Mouse (Mus musculus) intestine, embryonic 15.5 days (tissue): ENCODE data around the gene Ppp3r2. TPM values are rescaled to one million over a fixed set of nuclear protein-coding genes. Genes with fewer than 3 reads are reported as not detected.

Experiments used
- ATAC-seq: fragments of 200-750 bp; cut with Nextera tagmentation; 2 replicates; pipeline ENCODE4 v1.8.0; 2017; ENCODE audit warnings: moderate TSS enrichment, moderate library complexity
- H3K27ac ChIP-seq: fragments of 300-500 bp; sonication (generic); 2 replicates; pipeline ENCODE4 v1.5.1; 2015; ENCODE audit warnings: mild to moderate bottlenecking, inconsistent platforms
- H3K27me3 ChIP-seq: fragments of 300-500 bp; sonication (generic); replicated peaks from 2 replicates; pipeline ENCODE4 v1.6.1; 2015; ENCODE audit warnings: inconsistent platforms
- H3K36me3 ChIP-seq: fragments of 300-500 bp; sonication (generic); 2 replicates; pipeline ENCODE4 v1.6.1; 2015; ENCODE audit warnings: inconsistent platforms
- H3K4me1 ChIP-seq: fragments of 300-500 bp; sonication (generic); replicated peaks from 2 replicates; pipeline ENCODE4 v1.6.1; 2015; ENCODE audit warnings: inconsistent platforms
- H3K4me2 ChIP-seq: fragments of 300-500 bp; sonication (generic); replicated peaks from 2 replicates; pipeline ENCODE4 v1.6.1; 2015; ENCODE audit warnings: mild to moderate bottlenecking, inconsistent platforms
- H3K4me3 ChIP-seq: fragments of 300-500 bp; sonication (generic); replicated peaks from 2 replicates; pipeline ENCODE4 v1.5.1; 2015; ENCODE audit warnings: inconsistent platforms
- H3K9ac ChIP-seq: fragments of 300-500 bp; sonication (generic); 2 replicates; pipeline ENCODE4 v1.6.1; 2015; ENCODE audit warnings: inconsistent platforms
- H3K9me3 ChIP-seq: fragments of 300-500 bp; sonication (generic); 2 replicates; pipeline ENCODE4 v1.6.1; 2016; ENCODE audit warnings: inconsistent platforms
- WGBS: fragments of 180-500 bp; shearing (Covaris S2); methylation state at CpG from one replicate; pipeline ENCODE4 v1.1.7; 2015; 5-methylcytosine and 5-hydroxymethylcytosine counted together
- polyA plus RNA-seq: library from polyadenylated mRNA; unstranded; fragments of >200 nt; fragmentation: Nextera tagmentation; extraction: Ambion mirVana; gene quantifications from 2 replicates; pipeline ENCODE4 v1.2.1, GENCODE M21; 2015

Gene Ppp3r2
- polyA plus RNA-seq = 0.04 and 0.09 TPM in 2 replicates

DNA sequence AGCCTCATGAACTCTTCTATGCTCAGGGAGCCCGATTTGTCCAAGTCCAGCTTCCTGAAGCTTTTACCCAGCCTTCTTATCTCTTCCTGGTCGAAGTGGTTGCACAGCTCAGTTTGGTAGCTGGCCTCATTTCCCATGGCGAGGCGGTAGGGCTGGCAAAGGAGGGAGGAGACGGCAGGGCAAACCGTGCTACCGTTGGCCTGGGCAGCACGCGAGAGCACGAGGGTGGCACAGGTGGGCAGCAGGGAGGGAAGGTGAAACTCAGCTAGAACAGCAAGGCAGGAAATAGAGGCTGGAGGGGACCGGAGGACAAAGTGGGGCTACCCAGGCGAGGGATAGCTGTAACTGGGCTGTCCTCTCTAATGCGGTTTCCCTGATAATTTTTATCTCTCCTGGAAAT, at the start of gene Ppp3r2:
Gene Ppp3r2, minus strand, starts transcription at position 213 of the 400 bp plus-strand sequence.
- no peak within 1 kb of the TSS for H3K4me3 ChIP-seq
- H3K27ac ChIP-seq = no peak within 1 kb of the TSS
- no peak within 1 kb of the TSS for H3K4me2 ChIP-seq
- H3K27me3 ChIP-seq = no peaks in the 10 kb centered on the region
- WGBS = 88% methylated on average over 13 of the region's 13 CpGs
- H3K9me3 ChIP-seq = no peaks in the 10 kb centered on the region
- no peaks in the 10 kb centered on the region for H3K36me3 ChIP-seq
- no peak for ATAC-seq
- no peak within 1 kb of the TSS for H3K9ac ChIP-seq
- 0 out of 2 replicates have a peak, but pooled peaks cover 3% of the 10 kb centered on the region for H3K4me1 ChIP-seq

DNA sequence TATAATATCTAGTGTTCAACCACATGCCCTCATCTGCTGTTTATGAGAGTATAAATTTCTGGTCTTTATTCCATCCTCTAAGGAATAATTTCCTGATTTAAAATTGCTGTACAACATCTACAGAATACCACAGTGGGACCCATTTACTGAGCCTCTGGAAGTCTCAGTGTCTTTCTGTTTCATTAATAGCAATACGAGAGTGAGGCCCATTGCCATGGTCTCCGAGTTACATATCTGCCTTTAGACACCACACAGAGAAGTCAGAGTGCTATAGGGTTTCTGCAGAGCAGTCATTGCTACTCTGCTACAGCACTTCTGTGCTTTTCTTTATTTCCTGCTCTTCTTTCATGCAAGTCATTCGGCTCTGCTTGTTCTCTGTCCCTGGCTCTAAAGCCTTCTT, 47.5 kb upstream of the Ppp3r2 start:
- no peak overlapping the region for H3K4me3 ChIP-seq
- H3K9me3 ChIP-seq = no peaks in the 10 kb centered on the region
- no peak for ATAC-seq
- no peak overlapping the region for H3K4me2 ChIP-seq
- WGBS = 79% methylated on average over 3 of the region's 3 CpGs
- H3K27me3 ChIP-seq = no peaks in the 10 kb centered on the region
- H3K9ac ChIP-seq = no peak overlapping the region
- H3K36me3 ChIP-seq = no peaks in the 10 kb centered on the region
- no peak overlapping the region for H3K27ac ChIP-seq
- H3K4me1 ChIP-seq = no peaks in the 10 kb centered on the region

DNA sequence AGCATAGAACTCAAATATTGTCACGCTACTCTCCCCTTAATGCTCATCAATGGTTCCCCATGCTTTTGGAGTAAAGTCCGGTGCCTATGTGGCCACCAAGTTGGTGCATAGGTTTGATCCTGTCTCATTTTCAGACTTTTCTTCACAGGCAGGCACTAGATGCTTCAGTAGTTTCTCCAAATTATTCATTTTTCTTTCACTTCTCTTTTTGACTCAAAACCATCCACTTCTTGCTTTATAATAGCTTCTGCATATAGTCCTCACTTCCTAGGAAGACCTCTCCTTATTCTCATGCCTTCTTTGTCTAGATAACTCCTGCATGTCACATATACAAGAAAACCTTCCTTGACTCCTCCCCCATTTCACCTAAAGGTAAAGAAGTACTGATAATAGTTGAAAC, 42.1 kb upstream of the Ppp3r2 start:
- no peaks in the 10 kb centered on the region for H3K27me3 ChIP-seq
- ATAC-seq = no peak
- no peak overlapping the region for H3K4me3 ChIP-seq
- no peaks in the 10 kb centered on the region for H3K4me1 ChIP-seq
- H3K9ac ChIP-seq = no peak overlapping the region
- no peaks in the 10 kb centered on the region for H3K9me3 ChIP-seq
- no peak overlapping the region for H3K27ac ChIP-seq
- H3K36me3 ChIP-seq = no peaks in the 10 kb centered on the region
- no peak overlapping the region for H3K4me2 ChIP-seq
- 98% methylated on average over 2 of the region's 2 CpGs for WGBS

DNA sequence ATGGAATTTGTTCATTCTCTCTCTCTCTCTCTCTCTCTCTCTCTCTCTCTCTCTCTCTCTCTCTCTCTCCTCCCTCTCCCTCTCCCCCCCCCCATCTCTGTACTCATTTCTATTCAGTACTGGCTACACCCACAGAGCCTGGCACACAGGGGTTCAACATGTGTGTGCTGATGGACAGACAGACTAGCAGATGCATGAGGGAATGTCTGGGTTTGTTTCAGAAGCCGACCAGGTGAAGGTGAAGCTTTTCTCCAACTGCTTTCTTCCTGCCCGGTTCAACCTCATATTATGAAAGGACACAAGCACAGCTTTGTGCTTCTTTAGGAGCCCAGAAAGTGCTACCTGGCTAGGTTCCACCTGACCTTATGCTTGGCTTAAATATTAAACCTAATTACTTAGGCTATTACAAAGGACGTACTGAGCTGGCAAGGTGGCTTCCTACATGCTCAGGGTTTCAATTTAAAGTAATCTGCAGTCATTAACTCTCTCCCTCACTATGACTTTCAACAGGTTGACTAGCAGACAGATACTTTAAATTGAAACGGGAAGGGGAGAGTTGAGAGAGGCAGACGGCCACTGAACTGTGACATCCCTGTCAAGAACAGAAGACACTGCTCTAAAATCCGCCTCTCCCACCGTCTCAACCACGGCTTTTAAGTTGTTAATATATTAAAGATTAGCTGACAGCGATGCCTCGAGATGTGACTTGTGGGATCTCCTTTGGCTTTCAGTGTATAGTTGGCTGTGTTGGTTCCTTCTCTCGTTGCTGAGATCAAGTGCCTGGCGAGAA, 9.8 kb upstream of the Ppp3r2 start:
- peak overlapping the region; percentile 32 for H3K4me2 ChIP-seq
- 0 out of 2 replicates have a peak overlapping the region, but pooled peaks have one; percentile 13 for H3K27ac ChIP-seq
- WGBS = 53% methylated on average over 12 of the region's 12 CpGs
- peak; percentile 92 for ATAC-seq
- no peak overlapping the region for H3K9ac ChIP-seq
- no peak overlapping the region for H3K4me3 ChIP-seq
- H3K9me3 ChIP-seq = no peaks in the 10 kb centered on the region
- H3K27me3 ChIP-seq = no peaks in the 10 kb centered on the region
- no peaks in the 10 kb centered on the region for H3K4me1 ChIP-seq
- no peaks in the 10 kb centered on the region for H3K36me3 ChIP-seq

DNA sequence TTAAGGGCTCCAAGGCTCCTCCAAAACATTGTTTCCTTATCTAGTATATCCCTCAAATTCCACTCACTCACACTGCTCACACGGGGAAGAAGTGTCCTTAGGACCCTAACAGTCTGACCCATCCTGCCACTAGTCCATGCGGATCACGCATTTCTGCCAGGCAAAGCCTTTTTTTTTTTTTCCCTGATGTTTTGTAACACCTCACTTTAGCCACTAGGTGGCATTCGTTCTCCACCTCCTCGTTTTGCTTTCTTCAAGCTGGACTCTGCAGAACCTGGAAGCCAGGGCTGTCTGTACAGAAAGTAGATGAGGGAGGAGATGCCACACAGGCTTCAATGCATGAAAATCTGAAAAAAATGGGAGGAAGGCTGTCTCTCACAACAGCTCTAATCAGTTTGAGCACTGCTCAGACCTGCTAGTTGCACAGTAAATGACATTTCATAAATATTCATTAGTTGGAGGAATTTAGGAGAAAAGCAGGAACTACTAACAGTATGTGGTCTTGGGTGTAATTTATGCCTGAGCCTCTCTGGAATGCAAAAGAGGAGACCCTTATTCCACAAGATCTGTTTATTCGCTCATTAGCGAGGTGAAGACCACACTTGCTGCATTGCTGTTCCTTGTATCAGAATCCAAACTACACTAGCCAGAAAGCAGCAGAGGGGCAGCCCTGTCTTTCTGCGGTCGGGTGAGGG, 6.9 kb upstream of the Ppp3r2 start:
- peak; percentile 50 for ATAC-seq
- Histone ChIP-seq H3K4me1 (no peaks in the 10 kb centered on the region), H3K4me3 (no peak overlapping the region), H3K27ac (no peak overlapping the region), H3K4me2 (no peak overlapping the region), H3K9ac (no peak overlapping the region), H3K36me3 (no peaks in the 10 kb centered on the region), H3K9me3 (no peaks in the 10 kb centered on the region), H3K27me3 (no peaks in the 10 kb centered on the region)
- WGBS = 22% methylated on average over 9 of the region's 9 CpGs

DNA sequence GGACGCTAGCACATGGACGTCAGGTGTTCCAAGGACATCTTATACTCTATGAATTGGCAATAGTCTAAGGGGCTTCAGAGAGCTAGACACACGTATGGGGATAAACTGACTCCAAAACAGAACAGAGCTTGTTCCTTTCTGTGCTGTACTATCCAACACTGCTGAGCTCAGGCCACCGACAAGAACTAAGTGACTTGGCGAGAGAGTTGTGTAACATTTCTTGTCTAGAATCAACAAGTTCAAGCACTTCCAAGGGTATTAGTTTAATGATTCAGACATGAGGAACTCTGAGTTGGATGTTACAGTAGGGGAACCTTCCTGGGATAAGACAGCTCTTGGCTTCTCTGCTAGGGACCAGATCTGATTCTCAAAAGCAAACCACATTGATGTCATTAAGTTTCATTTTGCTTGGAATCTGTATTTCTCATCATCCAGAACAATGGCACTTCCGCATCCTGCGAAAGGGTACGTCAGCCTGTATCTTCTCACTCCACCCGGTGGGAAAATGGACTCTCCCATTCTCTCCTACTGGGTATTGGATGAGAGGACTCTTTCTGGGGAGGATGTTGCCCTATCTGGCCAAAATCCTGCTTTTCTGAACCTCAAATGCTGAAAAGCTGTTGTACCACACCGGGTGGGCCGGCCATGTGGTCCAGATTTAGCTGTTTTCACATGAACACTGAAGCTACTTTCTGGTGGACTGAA, 1.5 kb downstream of the Ppp3r2 start:
- H3K4me3 ChIP-seq = no peak overlapping the region
- no peaks in the 10 kb centered on the region for H3K9me3 ChIP-seq
- WGBS = 89% methylated on average over 11 of the region's 11 CpGs
- H3K4me2 ChIP-seq = no peak overlapping the region
- ATAC-seq = no peak
- H3K4me1 ChIP-seq = 0 out of 2 replicates have a peak, but pooled peaks cover 3% of the 10 kb centered on the region
- no peaks in the 10 kb centered on the region for H3K36me3 ChIP-seq
- H3K27ac ChIP-seq = no peak overlapping the region
- H3K27me3 ChIP-seq = no peaks in the 10 kb centered on the region
- H3K9ac ChIP-seq = no peak overlapping the region

DNA sequence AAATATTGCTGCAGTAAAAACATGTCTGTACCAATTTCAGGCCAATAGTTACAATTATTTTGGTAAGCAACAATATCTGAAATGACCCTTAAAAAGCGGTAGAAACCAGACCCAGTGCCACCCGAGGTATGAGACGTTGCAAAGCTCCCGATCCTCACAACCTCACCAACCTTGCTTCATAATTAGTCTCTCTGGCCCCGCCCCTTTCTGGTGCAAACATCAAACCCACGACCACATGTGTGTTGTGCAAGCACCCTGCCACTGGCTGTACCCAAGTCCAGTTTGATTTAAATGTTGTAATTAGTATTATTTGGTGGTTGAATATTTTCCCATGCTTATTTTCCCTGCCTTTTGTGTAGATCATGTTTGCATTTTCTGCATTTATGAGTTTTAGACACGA, 5.0 kb downstream of the Ppp3r2 start:
- Histone ChIP-seq H3K36me3 (no peaks in the 10 kb centered on the region), H3K4me1 (no peaks in the 10 kb centered on the region)
- 68% methylated on average over 7 of the region's 7 CpGs for WGBS

DNA sequence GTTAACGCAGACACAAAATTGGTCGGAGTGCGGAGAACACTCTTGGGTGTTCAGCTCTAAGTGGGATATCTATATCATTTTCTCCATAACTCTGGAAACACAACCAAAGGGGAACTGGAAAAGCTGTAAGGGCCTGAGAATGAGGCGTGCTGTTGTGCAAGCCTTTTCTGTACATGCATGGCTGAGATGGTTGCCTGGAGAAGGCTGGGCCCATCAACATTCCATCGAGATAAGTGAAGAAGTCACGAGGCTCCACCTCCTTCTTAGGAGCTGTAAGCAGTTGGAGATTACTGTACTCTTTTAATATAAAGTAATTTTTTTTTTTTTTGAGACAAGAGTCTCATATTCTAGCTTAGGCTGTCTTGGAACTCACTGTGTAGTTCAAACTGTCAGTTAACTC, 5.8 kb downstream of the Ppp3r2 start:
- no peaks in the 10 kb centered on the region for H3K4me1 ChIP-seq
- no peak overlapping the region for H3K27ac ChIP-seq
- H3K9ac ChIP-seq = no peak overlapping the region
- H3K4me3 ChIP-seq = no peak overlapping the region
- 79% methylated on average over 6 of the region's 6 CpGs for WGBS
- H3K9me3 ChIP-seq = no peaks in the 10 kb centered on the region
- no peaks in the 10 kb centered on the region for H3K36me3 ChIP-seq
- no peak for ATAC-seq
- H3K27me3 ChIP-seq = no peaks in the 10 kb centered on the region
- no peak overlapping the region for H3K4me2 ChIP-seq

More for the DNA sequence above, 5.0 kb downstream of the Ppp3r2 start:
- Histone ChIP-seq H3K9ac (no peak overlapping the region), H3K4me3 (no peak overlapping the region), H3K27ac (no peak overlapping the region), H3K27me3 (no peaks in the 10 kb centered on the region), H3K4me2 (no peak overlapping the region), H3K9me3 (no peaks in the 10 kb centered on the region)
- ATAC-seq = no peak

DNA sequence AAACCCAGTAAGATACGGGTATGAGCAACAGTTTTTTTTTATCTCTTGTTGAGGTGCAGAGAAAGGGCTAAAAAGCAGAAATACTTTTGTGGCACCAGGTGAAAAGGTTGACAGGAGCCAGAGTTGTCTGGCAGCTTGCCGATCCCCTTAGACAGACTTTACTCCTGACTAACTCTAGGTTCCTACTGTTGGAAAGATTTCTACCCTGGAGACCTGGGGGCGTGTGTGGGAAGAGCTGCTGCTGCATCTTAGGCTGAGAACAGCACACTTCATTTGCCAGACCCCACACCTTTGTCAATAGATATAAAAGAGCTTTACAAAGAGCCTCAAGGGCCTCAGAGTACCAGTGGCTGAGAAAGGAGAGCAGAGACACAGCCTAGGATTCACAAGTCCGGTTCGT, 17.0 kb downstream of the Ppp3r2 start:
- no peaks in the 10 kb centered on the region for H3K27me3 ChIP-seq
- H3K4me2 ChIP-seq = no peak overlapping the region
- 0 out of 2 replicates have a peak, but pooled peaks cover 5% of the 10 kb centered on the region for H3K36me3 ChIP-seq
- WGBS = 78% methylated on average over 5 of the region's 5 CpGs
- ATAC-seq = no peak
- no peak overlapping the region for H3K4me3 ChIP-seq
- no peak overlapping the region for H3K27ac ChIP-seq
- H3K4me1 ChIP-seq = no peaks in the 10 kb centered on the region
- no peak overlapping the region for H3K9ac ChIP-seq
- no peaks in the 10 kb centered on the region for H3K9me3 ChIP-seq

DNA sequence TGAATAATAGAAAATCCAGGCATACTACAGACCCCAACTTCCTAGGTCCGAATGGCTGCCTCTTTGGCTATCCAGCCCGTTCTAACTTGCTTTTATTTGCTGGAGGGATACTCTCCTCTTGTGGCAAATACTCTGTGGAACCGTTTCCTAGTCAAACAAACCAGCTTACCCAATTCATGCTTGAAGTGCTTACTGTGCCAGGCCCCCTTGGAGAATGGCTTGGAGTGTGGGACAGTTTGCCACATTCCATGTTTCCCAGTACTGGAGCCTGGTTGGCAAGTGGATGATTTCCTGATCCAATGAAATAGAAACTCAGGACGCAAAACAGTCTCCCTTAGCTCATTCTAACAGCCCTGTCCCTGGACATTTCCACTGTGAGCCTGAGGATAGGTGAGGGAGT, 19.6 kb downstream of the Ppp3r2 start:
- Histone ChIP-seq H3K9me3 (no peaks in the 10 kb centered on the region), H3K27me3 (no peaks in the 10 kb centered on the region), H3K4me2 (no peak overlapping the region), H3K27ac (no peak overlapping the region), H3K36me3 (0 out of 2 replicates have a peak, but pooled peaks cover 5% of the 10 kb centered on the region), H3K9ac (no peak overlapping the region), H3K4me3 (no peak overlapping the region), H3K4me1 (no peaks in the 10 kb centered on the region)
- no peak for ATAC-seq
- 87% methylated on average over 4 of the region's 4 CpGs for WGBS

DNA sequence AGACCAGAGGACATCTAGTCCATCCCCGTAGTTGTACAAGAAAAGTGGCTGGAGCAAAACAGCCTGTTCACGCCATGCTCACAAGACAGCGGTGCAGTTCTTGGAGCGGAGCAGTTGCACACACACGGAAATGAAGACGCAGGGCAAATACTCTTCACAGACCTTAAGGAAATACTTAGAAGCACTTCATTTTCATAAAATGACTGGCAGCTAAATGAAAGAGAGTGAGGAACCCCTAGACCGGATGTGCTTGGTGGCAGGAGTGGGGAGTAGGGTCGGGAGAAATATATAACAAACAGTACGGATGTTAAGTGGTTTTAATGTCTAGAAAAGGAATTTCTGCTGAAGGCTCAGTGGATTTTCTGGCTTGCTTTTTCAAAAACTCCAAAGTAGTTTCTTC, 20.2 kb downstream of the Ppp3r2 start:
- no peak overlapping the region for H3K4me3 ChIP-seq
- ATAC-seq = no peak
- H3K36me3 ChIP-seq = 0 out of 2 replicates have a peak, but pooled peaks cover 5% of the 10 kb centered on the region
- no peaks in the 10 kb centered on the region for H3K27me3 ChIP-seq
- no peak overlapping the region for H3K9ac ChIP-seq
- H3K27ac ChIP-seq = no peak overlapping the region
- WGBS = 92% methylated on average over 9 of the region's 9 CpGs
- no peak overlapping the region for H3K4me2 ChIP-seq
- no peaks in the 10 kb centered on the region for H3K4me1 ChIP-seq
- H3K9me3 ChIP-seq = no peaks in the 10 kb centered on the region

DNA sequence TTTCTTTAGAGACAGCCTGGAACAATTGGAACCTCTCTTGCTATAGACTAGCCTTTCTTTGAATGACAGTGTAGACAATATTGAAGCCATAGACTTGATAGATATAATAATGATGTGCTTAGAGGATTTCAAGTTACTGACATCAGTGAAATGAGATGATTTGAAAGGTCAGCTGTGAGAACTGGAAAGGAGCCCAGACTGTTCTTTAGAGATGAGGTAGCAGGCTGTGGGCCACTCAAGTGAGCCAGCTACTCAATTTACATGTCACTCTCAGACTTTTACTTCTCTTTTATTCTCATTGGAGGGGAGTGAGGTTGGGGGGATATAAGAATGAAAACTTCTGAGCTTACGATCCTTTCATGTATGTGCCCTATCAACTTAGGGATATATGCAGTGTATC, 22.4 kb downstream of the Ppp3r2 start:
- 94% methylated on average over 1 of the region's 1 CpGs for WGBS
- no peak overlapping the region for H3K4me3 ChIP-seq
- H3K4me1 ChIP-seq = no peaks in the 10 kb centered on the region
- H3K27me3 ChIP-seq = no peaks in the 10 kb centered on the region
- no peak for ATAC-seq
- H3K9me3 ChIP-seq = no peaks in the 10 kb centered on the region
- no peak overlapping the region for H3K9ac ChIP-seq
- H3K4me2 ChIP-seq = no peak overlapping the region
- peaks cover 13% of the 10 kb centered on the region for H3K36me3 ChIP-seq
- H3K27ac ChIP-seq = no peak overlapping the region
